Comparison of ENCODE assay signal across 8 mouse cellular contexts in genomic region chr12:103325156-103325857, GRCm38 (mm10). TPM values are rescaled to one million over a fixed set of nuclear protein-coding genes. Genes with fewer than 3 reads are reported as not detected.
DNase-seq lines count a peak whose midpoint lies in the region; ATAC-seq and TF ChIP-seq lines count a peak whose summit lies in the region.

No protein-coding gene starts in this region.

- peak overlapping the region; percentile 53 for H3K4me2 ChIP-seq in hindbrain, postnatal 0 days (ENCODE audit: low read depth, low read length)

- H3K9me3 ChIP-seq in hindbrain, postnatal 0 days (ENCODE audit: low read length), result no peaks in the 10 kb centered on the region

- intact Hi-C loops in gastrocnemius, adult 2 months (cut with DNase I), result no loop called here

- 7% methylated on average over 60 of the region's 60 CpGs for WGBS in hindbrain, postnatal 0 days

- DNase-seq in T-cell, adult 2 months (ENCODE audit: low spot score), result peak; percentile 89
- DNase-seq in cerebellum, postnatal 4 days (ENCODE audit: low spot score in 2 of 2), result peak; percentile 94 to 97
- peak; percentile 90 for DNase-seq in gastrocnemius, adult 2 months
- DNase-seq in hindbrain, postnatal 0 days (ENCODE audit: low spot score), result peak; percentile 97
- peak; percentile 89 to 93 for DNase-seq in left cerebral cortex, adult 18-20 months (ENCODE audit: low spot score in 2 of 2)
- peak; percentile 90 to 91 for DNase-seq in lung, postnatal 4 days
- peak; percentile 88 for DNase-seq in right cerebral cortex, adult 18-20 months
- peak; percentile 73 for DNase-seq in urinary bladder, adult 2 months (ENCODE audit: low spot score)

- ATAC-seq in hindbrain, postnatal 0 days, result peak; percentile 97

- H3K4me3 ChIP-seq in gastrocnemius, adult 2 months, result peak overlapping the region; percentile 54
- peak overlapping the region; percentile 33 for H3K4me3 ChIP-seq in hindbrain, postnatal 0 days (ENCODE audit: low read length)

- no peaks in the 10 kb centered on the region for H3K4me1 ChIP-seq in hindbrain, postnatal 0 days (ENCODE audit: insufficient read depth, low read length)

- peak overlapping the region; percentile 43 for H3K27ac ChIP-seq in gastrocnemius, adult 2 months
- H3K27ac ChIP-seq in hindbrain, postnatal 0 days, result peak overlapping the region; percentile 20

- peak; percentile 91 for TF ChIP-seq CTCF in gastrocnemius, adult 2 months (IDR thresholded peaks at IDR 0.05)
- peak; percentile 89 for TF ChIP-seq CTCF in hindbrain, postnatal 0 days (IDR thresholded peaks at IDR 0.05; ENCODE audit: low read depth)

- no peaks in the 10 kb centered on the region for H3K27me3 ChIP-seq in hindbrain, postnatal 0 days (ENCODE audit: insufficient read depth, low read length)

- peak overlapping the region; percentile 28 for H3K9ac ChIP-seq in hindbrain, postnatal 0 days (replicated peaks; ENCODE audit: low read length)

- H3K36me3 ChIP-seq in hindbrain, postnatal 0 days (ENCODE audit: insufficient read depth, low read length), result no peaks in the 10 kb centered on the region

RNA-seq across cellular contexts. Expression of gene Fam181a, which starts 14.5 kb away (rescaled TPM):
- total RNA-seq in gastrocnemius, adult 2 months (2021), result not detected
- total RNA-seq in hindbrain, postnatal 0 days (2014; rRNA removed), result 14.6 and 18.5 TPM in 2 replicates
- 8.1 and 9.2 TPM in 2 replicates for polyA plus RNA-seq in hindbrain, postnatal 0 days (2015; fragmentation: Nextera tagmentation; extraction: Ambion mirVana)
- total RNA-seq in left cerebral cortex, adult 18-20 months (2021), result 1 to 10 TPM; 2.9 to 4.6 TPM
- polyA plus RNA-seq in urinary bladder, adult 2 months (2012; rRNA removed), result not detected in 2 replicates

RNA-seq across cellular contexts. Expression of gene Asb2, which starts 30.5 kb away (rescaled TPM):
- 100 to 1,000 TPM; 548 to 725 TPM for total RNA-seq in gastrocnemius, adult 2 months (2021)
- 3.2 and 4.2 TPM in 2 replicates for total RNA-seq in hindbrain, postnatal 0 days (2014; rRNA removed)
- 1.4 and 1.6 TPM in 2 replicates for polyA plus RNA-seq in hindbrain, postnatal 0 days (2015; fragmentation: Nextera tagmentation; extraction: Ambion mirVana)
- 1 to 10 TPM; 3.2 to 3.5 TPM for total RNA-seq in left cerebral cortex, adult 18-20 months (2021)
- 46.8 and 55.6 TPM in 2 replicates for polyA plus RNA-seq in urinary bladder, adult 2 months (2012; rRNA removed)

Comparison
In these comparisons a context has a peak if more than half of its experiments do, and no peak if none do; other contexts are left out.
1. Peak in every context shown above with its lines: DNase-seq, ATAC-seq, H3K4me3 ChIP-seq and H3K27ac ChIP-seq.
2. RNA of gene Asb2, which starts 30.5 kb away (total RNA-seq): 548 to 725 TPM in gastrocnemius, adult 2 months; 3.2 to 3.5 TPM in left cerebral cortex, adult 18-20 months and 3.2 to 4.2 TPM in hindbrain, postnatal 0 days; every median in the first group is over 100 times any median in the second.